Mouse (Mus musculus): Measurements from ENCODE around the gene Mtrr. TPM values are rescaled to one million over a fixed set of nuclear protein-coding genes. Genes with fewer than 3 reads are reported as not detected.
"Not testable (repeated sequence)": the region's sequence is repeated elsewhere in the genome, so short reads cannot be mapped to it uniquely, and the experiment has no call there.

Gene Mtrr
- polyA plus RNA-seq, 2 experiments = 15.7 to 20.5 TPM

GRCm38 (mm10) chr13:68569589-68570336 lies 12.2 kb downstream of the Mtrr start:
- Histone ChIP-seq H3K27me3 (ENCODE audit: control insufficient read depth, insufficient read depth, low read length) (no peaks in the 10 kb centered on the region), H3K9me3 (ENCODE audit: control insufficient read depth, low read length) (no peaks in the 10 kb centered on the region), H3K27ac (replicated peaks; ENCODE audit: low read depth, low read length) (no peak overlapping the region), H3K4me1 (ENCODE audit: control insufficient read depth, insufficient read depth, low read length) (peaks cover 9% of the 10 kb centered on the region; the same call in 1 of the 2 replicates), H3K4me2 (replicated peaks; ENCODE audit: low read depth, low read length, severe bottlenecking) (0 out of 2 replicates have a peak overlapping the region, but pooled peaks have one; percentile 19), H3K4me3 (replicated peaks; ENCODE audit: low read length) (no peak overlapping the region), H3K9ac (ENCODE audit: low read depth, low read length, severe bottlenecking) (no peak overlapping the region), H3K36me3 (ENCODE audit: control insufficient read depth, insufficient read depth, low read length) (peaks cover 57% of the 10 kb centered on the region)
- no peak for TF ChIP-seq POLR2A (IDR thresholded peaks at IDR 0.05; ENCODE audit: borderline replicate concordance, extremely low read depth, insufficient read depth, insufficient read length)
- DNase-seq (ENCODE audit: low spot score) = peak; percentile 75
- WGBS = 60% methylated on average over 17 of the region's 17 CpGs
- no peak for ATAC-seq (ENCODE audit: low FRiP score, low read depth)

GRCm38 (mm10) chr13:68568548-68568947 lies 13.4 kb downstream of the Mtrr start:
- Histone ChIP-seq H3K27me3 (ENCODE audit: control insufficient read depth, insufficient read depth, low read length) (no peaks in the 10 kb centered on the region), H3K36me3 (ENCODE audit: control insufficient read depth, insufficient read depth, low read length) (peaks cover 65% of the 10 kb centered on the region), H3K4me3 (replicated peaks; ENCODE audit: low read length) (no peak overlapping the region), H3K4me1 (ENCODE audit: control insufficient read depth, insufficient read depth, low read length) (peaks cover 6% of the 10 kb centered on the region; the same call in 1 of the 2 replicates), H3K4me2 (replicated peaks; ENCODE audit: low read depth, low read length, severe bottlenecking) (no peak overlapping the region), H3K27ac (replicated peaks; ENCODE audit: low read depth, low read length) (no peak overlapping the region), H3K9ac (ENCODE audit: low read depth, low read length, severe bottlenecking) (no peak overlapping the region), H3K9me3 (ENCODE audit: control insufficient read depth, low read length) (no peaks in the 10 kb centered on the region)
- TF ChIP-seq POLR2A (IDR thresholded peaks at IDR 0.05; ENCODE audit: borderline replicate concordance, extremely low read depth, insufficient read depth, insufficient read length) = no peak
- DNase-seq (ENCODE audit: low spot score) = no peak
- WGBS = 85% methylated on average over 11 of the region's 11 CpGs
- no peak for ATAC-seq (ENCODE audit: low FRiP score, low read depth)

GRCm38 (mm10) chr13:68568110-68568509 lies 13.8 kb downstream of the Mtrr start:
- no peak overlapping the region for H3K27ac ChIP-seq (replicated peaks; ENCODE audit: low read depth, low read length)
- no peaks in the 10 kb centered on the region for H3K27me3 ChIP-seq (ENCODE audit: control insufficient read depth, insufficient read depth, low read length)
- H3K9me3 ChIP-seq (ENCODE audit: control insufficient read depth, low read length) = no peaks in the 10 kb centered on the region
- peaks cover 2% of the 10 kb centered on the region; the same call in 1 of the 2 replicates for H3K4me1 ChIP-seq (ENCODE audit: control insufficient read depth, insufficient read depth, low read length)
- no peak overlapping the region for H3K4me2 ChIP-seq (replicated peaks; ENCODE audit: low read depth, low read length, severe bottlenecking)
- no peak for TF ChIP-seq POLR2A (IDR thresholded peaks at IDR 0.05; ENCODE audit: borderline replicate concordance, extremely low read depth, insufficient read depth, insufficient read length)
- H3K36me3 ChIP-seq (ENCODE audit: control insufficient read depth, insufficient read depth, low read length) = peaks cover 69% of the 10 kb centered on the region
- DNase-seq (ENCODE audit: low spot score) (no peak), ATAC-seq (ENCODE audit: low FRiP score, low read depth) (no peak)
- no peak overlapping the region for H3K9ac ChIP-seq (ENCODE audit: low read depth, low read length, severe bottlenecking)
- H3K4me3 ChIP-seq (replicated peaks; ENCODE audit: low read length) = no peak overlapping the region
- WGBS = 91% methylated on average over 9 of the region's 9 CpGs

- not testable (repeated sequence) for H3K4me3 ChIP-seq (replicated peaks; ENCODE audit: low read length); H3K27me3 ChIP-seq (ENCODE audit: control insufficient read depth, insufficient read depth, low read length); H3K9me3 ChIP-seq (ENCODE audit: control insufficient read depth, low read length); H3K27ac ChIP-seq (replicated peaks; ENCODE audit: low read depth, low read length); H3K36me3 ChIP-seq (ENCODE audit: control insufficient read depth, insufficient read depth, low read length); H3K4me1 ChIP-seq (ENCODE audit: control insufficient read depth, insufficient read depth, low read length); H3K9ac ChIP-seq (ENCODE audit: low read depth, low read length, severe bottlenecking); H3K4me2 ChIP-seq (replicated peaks; ENCODE audit: low read depth, low read length, severe bottlenecking); ATAC-seq (ENCODE audit: low FRiP score, low read depth)
- DNase-seq (ENCODE audit: low spot score) = peak; percentile 42
- 17% methylated on average over 4 of the region's 6 CpGs for WGBS
Observed at GRCm38 (mm10) chr13:68553391-68553790, 28.6 kb downstream of the Mtrr start.

Other genes with a start within 250 kb of the Mtrr start
- 31.1 and 33.9 TPM in 2 replicates for gene Fastkd3, start 85 bp upstream of the Mtrr start, polyA plus RNA-seq (2012; rRNA removed)
- 30.3 and 32.6 TPM in 2 replicates for gene Fastkd3, start 85 bp upstream of the Mtrr start, polyA plus RNA-seq (2014; fragmentation: Nextera tagmentation; extraction: Ambion mirVana)
- gene 1700001L19Rik, start 15.3 kb upstream of the Mtrr start, polyA plus RNA-seq (2012; rRNA removed) = 0.15 and 0.28 TPM in 2 replicates
- gene 1700001L19Rik, start 15.3 kb upstream of the Mtrr start, polyA plus RNA-seq (2014; fragmentation: Nextera tagmentation; extraction: Ambion mirVana) = 0.29 and 0.70 TPM in 2 replicates

All from limb, embryonic 14.5 days (tissue).